ENCODE assay signal across 11 mouse cellular contexts in genomic region chr15:103220785-103221184, GRCm38 (mm10). TPM values are rescaled to one million over a fixed set of nuclear protein-coding genes. Genes with fewer than 3 reads are reported as not detected.
DNase-seq lines count a peak whose midpoint lies in the region; ATAC-seq lines count a peak whose summit lies in the region.
"Had no signal": no experiment of that assay in that cellular context is flagged by ENCODE, and none has a peak within 500 bp of the region (broad histone marks: within the 10 kb centered on the region; RNA-seq: fewer than 3 reads in every experiment).

No protein-coding gene starts in this region.

- WGBS in intestine, embryonic 15.5 days: 16% methylated on average over 3 of the region's 3 CpGs
- 18% methylated on average over 3 of the region's 3 CpGs for WGBS in stomach, embryonic 14.5 days

- peaks cover 13% of the 10 kb centered on the region for H3K4me1 ChIP-seq in intestine, embryonic 15.5 days (replicated peaks)
- H3K4me1 ChIP-seq in stomach, embryonic 14.5 days (ENCODE audit: control insufficient read depth, insufficient read depth, low read length): peaks cover 18% of the 10 kb centered on the region

- H3K4me3 ChIP-seq in intestine, embryonic 15.5 days (replicated peaks): no peak overlapping the region
- H3K4me3 ChIP-seq in stomach, embryonic 14.5 days (ENCODE audit: low read depth, low read length): no peak overlapping the region

- DNase-seq in heart, adult 18-20 months: peak; percentile 15 to 39
- no peak for DNase-seq in heart, postnatal 25 days (ENCODE audit: low spot score)
- DNase-seq in ovary, adult 18-20 months (ENCODE audit: low spot score): peak; percentile 34
- DNase-seq in ovary, postnatal 10 days (ENCODE audit: low spot score): no peak
- no peak for DNase-seq in frontal cortex, postnatal 36 days (ENCODE audit: low spot score in 2 of 2)
- DNase-seq in left cerebral cortex, postnatal 36 days (ENCODE audit: low spot score in 2 of 2): no peak
- DNase-seq: B cell, adult 2 months had no signal

- H3K27me3 ChIP-seq in intestine, embryonic 15.5 days (replicated peaks): no peaks in the 10 kb centered on the region
- no peaks in the 10 kb centered on the region for H3K27me3 ChIP-seq in stomach, embryonic 14.5 days (ENCODE audit: control insufficient read depth, insufficient read depth, low read length)

- H3K36me3 ChIP-seq in intestine, embryonic 15.5 days: no peaks in the 10 kb centered on the region
- no peaks in the 10 kb centered on the region; the same call in 1 of the 2 replicates for H3K36me3 ChIP-seq in stomach, embryonic 14.5 days (ENCODE audit: control insufficient read depth, insufficient read depth, low read length)

- peak; percentile 85 for ATAC-seq in intestine, embryonic 15.5 days
- no peak for ATAC-seq in stomach, embryonic 14.5 days (ENCODE audit: insufficient number of reproducible peaks, insufficient read depth, low FRiP score, low read depth)
- ATAC-seq: activated CD4-positive, CD25-positive, alpha-beta regulatory T cell, adult 4 months had no signal

- intact Hi-C loops in heart, postnatal 25 days (cut with DNase I): no loop called here
- intact Hi-C loops in left cerebral cortex, postnatal 36 days (cut with DNase I): no loop called here

- no peak overlapping the region for H3K27ac ChIP-seq in intestine, embryonic 15.5 days
- H3K27ac ChIP-seq in stomach, embryonic 14.5 days (ENCODE audit: low read length): 0 out of 2 replicates have a peak overlapping the region, but pooled peaks have one; percentile 21

- no peak overlapping the region for H3K9ac ChIP-seq in intestine, embryonic 15.5 days
- H3K9ac ChIP-seq in stomach, embryonic 14.5 days (replicated peaks; ENCODE audit: low read depth, low read length): no peak overlapping the region

- H3K9me3 ChIP-seq in intestine, embryonic 15.5 days: no peaks in the 10 kb centered on the region
- H3K9me3 ChIP-seq in stomach, embryonic 14.5 days (ENCODE audit: control insufficient read depth, low read depth, low read length): no peaks in the 10 kb centered on the region

- H3K4me2 ChIP-seq in intestine, embryonic 15.5 days (replicated peaks): no peak overlapping the region
- no peak overlapping the region for H3K4me2 ChIP-seq in stomach, embryonic 14.5 days (replicated peaks; ENCODE audit: low read depth, low read length)

RNA-seq across cellular contexts. Expression of gene Cbx5, which starts 18.8 kb away (rescaled TPM):
- 10 to 100 TPM; 49.8 to 53.1 TPM for total RNA-seq in heart, adult 18-20 months (2021)
- total RNA-seq in heart, postnatal 25 days (2021): 10 to 100 TPM; 55.9 to 63.9 TPM
- polyA plus RNA-seq in intestine, embryonic 15.5 days (2015; fragmentation: Nextera tagmentation; extraction: Ambion mirVana): 86.7 and 98.0 TPM in 2 replicates
- polyA plus RNA-seq in stomach, embryonic 14.5 days (2014; fragmentation: Nextera tagmentation; extraction: Ambion mirVana): 141 and 154 TPM in 2 replicates
- 100 to 1,000 TPM; 158 to 174 TPM for total RNA-seq in left cerebral cortex, postnatal 36 days (2021)

RNA-seq across cellular contexts. Expression of gene Hnrnpa1, which starts 19.4 kb away (rescaled TPM):
- total RNA-seq in heart, adult 18-20 months (2021): 100 to 1,000 TPM; 147 to 150 TPM
- total RNA-seq in heart, postnatal 25 days (2021): 100 to 1,000 TPM; 133 to 153 TPM
- polyA plus RNA-seq in intestine, embryonic 15.5 days (2015; fragmentation: Nextera tagmentation; extraction: Ambion mirVana): 652 and 741 TPM in 2 replicates
- polyA plus RNA-seq in stomach, embryonic 14.5 days (2014; fragmentation: Nextera tagmentation; extraction: Ambion mirVana): 852 and 906 TPM in 2 replicates
- 100 to 1,000 TPM; 199 to 232 TPM for total RNA-seq in left cerebral cortex, postnatal 36 days (2021)

RNA-seq across cellular contexts. Expression of gene Nfe2, which starts 37.4 kb away (rescaled TPM):
- total RNA-seq in heart, adult 18-20 months (2021): 1 to 10 TPM in 1 of 2 experiments, under 1 TPM in 1; 0.46 to 1.2 TPM
- total RNA-seq in heart, postnatal 25 days (2021): under 1 TPM; 0.42 to 0.64 TPM
- polyA plus RNA-seq in intestine, embryonic 15.5 days (2015; fragmentation: Nextera tagmentation; extraction: Ambion mirVana): 3.5 and 4.9 TPM in 2 replicates
- 1.9 and 2.0 TPM in 2 replicates for polyA plus RNA-seq in stomach, embryonic 14.5 days (2014; fragmentation: Nextera tagmentation; extraction: Ambion mirVana)
- not detected for total RNA-seq in left cerebral cortex, postnatal 36 days (2021)
- total RNA-seq: left cerebral cortex, postnatal 25 days had no signal

RNA-seq across cellular contexts. Expression of gene Copz1, which starts 51.7 kb away (rescaled TPM):
- total RNA-seq in heart, adult 18-20 months (2021): 10 to 100 TPM; 52.3 to 52.9 TPM
- 10 to 100 TPM; 51.8 to 53.4 TPM for total RNA-seq in heart, postnatal 25 days (2021)
- 259 and 262 TPM in 2 replicates for polyA plus RNA-seq in intestine, embryonic 15.5 days (2015; fragmentation: Nextera tagmentation; extraction: Ambion mirVana)
- 281 and 289 TPM in 2 replicates for polyA plus RNA-seq in stomach, embryonic 14.5 days (2014; fragmentation: Nextera tagmentation; extraction: Ambion mirVana)
- total RNA-seq in left cerebral cortex, postnatal 36 days (2021): 10 to 100 TPM; 87.8 to 95.9 TPM

RNA-seq across cellular contexts. Expression of gene Smug1, which starts 53.9 kb away (rescaled TPM):
- total RNA-seq in heart, adult 18-20 months (2021): 10 to 100 TPM; 10.9 to 12.9 TPM
- 10 to 100 TPM; 12.2 to 14.1 TPM for total RNA-seq in heart, postnatal 25 days (2021)
- 17.8 and 18.2 TPM in 2 replicates for polyA plus RNA-seq in intestine, embryonic 15.5 days (2015; fragmentation: Nextera tagmentation; extraction: Ambion mirVana)
- polyA plus RNA-seq in stomach, embryonic 14.5 days (2014; fragmentation: Nextera tagmentation; extraction: Ambion mirVana): 21.4 and 22.2 TPM in 2 replicates
- total RNA-seq in left cerebral cortex, postnatal 36 days (2021): 10 to 100 TPM; 18.3 to 20.0 TPM

Comparison
In these comparisons a context has a peak if more than half of its experiments do, and no peak if none do; other contexts are left out.
1. DNase-seq: peak in heart, adult 18-20 months (2 of 2) and ovary, adult 18-20 months (single experiment); none in heart, postnatal 25 days (single experiment), ovary, postnatal 10 days (single experiment), frontal cortex, postnatal 36 days (0 of 2) and left cerebral cortex, postnatal 36 days (0 of 2).